Mouse (Mus musculus): Measurements from ENCODE around the gene Csf2rb2. TPM values are rescaled to one million over a fixed set of nuclear protein-coding genes. Genes with fewer than 3 reads are reported as not detected.
"Not testable (repeated sequence)": the region's sequence is repeated elsewhere in the genome, so short reads cannot be mapped to it uniquely, and the experiment has no call there.

The Csf2rb2 gene
- polyA plus RNA-seq, 1 experiment from 2014 or later = 0.90 TPM

GRCm38 (mm10) chr15:78267441-78267840 is 38.1 kb downstream of the Csf2rb2 start:
- ATAC-seq (ENCODE audit: insufficient read depth, low FRiP score) = no peak
- WGBS = 73% methylated on average over 10 of the region's 10 CpGs
- H3K4me3 ChIP-seq (replicated peaks; ENCODE audit: low read length) = no peak overlapping the region

GRCm38 (mm10) chr15:78263286-78263685 is 42.2 kb downstream of the Csf2rb2 start:
- Histone ChIP-seq H3K4me1 (ENCODE audit: control insufficient read depth, insufficient read depth, low read length) (no peaks in the 10 kb centered on the region), H3K36me3 (ENCODE audit: control insufficient read depth, insufficient read depth, low read length) (no peaks in the 10 kb centered on the region), H3K27ac (ENCODE audit: low read length) (no peak overlapping the region), H3K4me2 (ENCODE audit: low read depth, low read length) (no peak overlapping the region), H3K27me3 (ENCODE audit: control insufficient read depth, insufficient read depth, low read length) (no peaks in the 10 kb centered on the region), H3K9ac (ENCODE audit: low read length) (no peak overlapping the region), H3K9me3 (replicated peaks; ENCODE audit: control insufficient read depth, low read length) (no peaks in the 10 kb centered on the region), H3K4me3 (replicated peaks; ENCODE audit: low read length) (no peak overlapping the region)
- no peak for ATAC-seq (ENCODE audit: insufficient read depth, low FRiP score)
- WGBS = 79% methylated on average over 3 of the region's 3 CpGs

More at GRCm38 (mm10) chr15:78267441-78267840, 38.1 kb downstream of the Csf2rb2 start:
- no peak overlapping the region for H3K4me2 ChIP-seq (ENCODE audit: low read depth, low read length)
- no peak overlapping the region for H3K9ac ChIP-seq (ENCODE audit: low read length)
- 0 out of 2 replicates have a peak, but pooled peaks cover 5% of the 10 kb centered on the region for H3K9me3 ChIP-seq (replicated peaks; ENCODE audit: control insufficient read depth, low read length)
- no peaks in the 10 kb centered on the region for H3K36me3 ChIP-seq (ENCODE audit: control insufficient read depth, insufficient read depth, low read length)
- no peaks in the 10 kb centered on the region for H3K4me1 ChIP-seq (ENCODE audit: control insufficient read depth, insufficient read depth, low read length)
- no peaks in the 10 kb centered on the region for H3K27me3 ChIP-seq (ENCODE audit: control insufficient read depth, insufficient read depth, low read length)
- no peak overlapping the region for H3K27ac ChIP-seq (ENCODE audit: low read length)

- H3K4me1 ChIP-seq (ENCODE audit: control insufficient read depth, insufficient read depth, low read length) = no peaks in the 10 kb centered on the region
- no peak for ATAC-seq (ENCODE audit: insufficient read depth, low FRiP score)
- 57% methylated on average over 13 of the region's 13 CpGs for WGBS
Measured at GRCm38 (mm10) chr15:78260668-78261333, 44.7 kb downstream of the Csf2rb2 start.

GRCm38 (mm10) chr15:78258246-78258865 is 47.2 kb downstream of the Csf2rb2 start:
- Histone ChIP-seq H3K27ac (ENCODE audit: low read length) (no peak overlapping the region), H3K9me3 (replicated peaks; ENCODE audit: control insufficient read depth, low read length) (no peaks in the 10 kb centered on the region), H3K36me3 (ENCODE audit: control insufficient read depth, insufficient read depth, low read length) (no peaks in the 10 kb centered on the region), H3K4me1 (ENCODE audit: control insufficient read depth, insufficient read depth, low read length) (no peaks in the 10 kb centered on the region), H3K9ac (ENCODE audit: low read length) (no peak overlapping the region), H3K4me3 (replicated peaks; ENCODE audit: low read length) (no peak overlapping the region), H3K27me3 (ENCODE audit: control insufficient read depth, insufficient read depth, low read length) (no peaks in the 10 kb centered on the region; the same call in 1 of the 2 replicates), H3K4me2 (ENCODE audit: low read depth, low read length) (no peak overlapping the region)
- no peak for ATAC-seq (ENCODE audit: insufficient read depth, low FRiP score)
- 74% methylated on average over 10 of the region's 10 CpGs for whole genome bisulfite sequencing

More at GRCm38 (mm10) chr15:78260668-78261333, 44.7 kb downstream of the Csf2rb2 start:
- no peak overlapping the region for H3K4me2 ChIP-seq (ENCODE audit: low read depth, low read length)
- H3K9me3 ChIP-seq (replicated peaks; ENCODE audit: control insufficient read depth, low read length) = no peaks in the 10 kb centered on the region
- H3K27me3 ChIP-seq (ENCODE audit: control insufficient read depth, insufficient read depth, low read length) = no peaks in the 10 kb centered on the region
- no peak overlapping the region for H3K4me3 ChIP-seq (replicated peaks; ENCODE audit: low read length)
- no peak overlapping the region for H3K9ac ChIP-seq (ENCODE audit: low read length)
- no peak overlapping the region for H3K27ac ChIP-seq (ENCODE audit: low read length)
- no peaks in the 10 kb centered on the region for H3K36me3 ChIP-seq (ENCODE audit: control insufficient read depth, insufficient read depth, low read length)

GRCm38 (mm10) chr15:78257326-78258050 is 48.0 kb downstream of the Csf2rb2 start:
- no peaks in the 10 kb centered on the region; the same call in 1 of the 2 replicates for H3K27me3 ChIP-seq (ENCODE audit: control insufficient read depth, insufficient read depth, low read length)
- H3K9ac ChIP-seq (ENCODE audit: low read length) = no peak overlapping the region
- H3K4me1 ChIP-seq (ENCODE audit: control insufficient read depth, insufficient read depth, low read length) = no peaks in the 10 kb centered on the region
- peak; percentile 35; the same call in 1 of the 2 replicates for ATAC-seq (ENCODE audit: insufficient read depth, low FRiP score)
- no peak overlapping the region for H3K4me2 ChIP-seq (ENCODE audit: low read depth, low read length)
- H3K36me3 ChIP-seq (ENCODE audit: control insufficient read depth, insufficient read depth, low read length) = no peaks in the 10 kb centered on the region
- no peak overlapping the region for H3K4me3 ChIP-seq (replicated peaks; ENCODE audit: low read length)
- H3K9me3 ChIP-seq (replicated peaks; ENCODE audit: control insufficient read depth, low read length) = no peaks in the 10 kb centered on the region
- H3K27ac ChIP-seq (ENCODE audit: low read length) = no peak overlapping the region
- 30% methylated on average over 7 of the region's 7 CpGs for WGBS

GRCm38 (mm10) chr15:78256602-78257259 is 48.8 kb downstream of the Csf2rb2 start:
- not testable (repeated sequence) for H3K27me3 ChIP-seq (ENCODE audit: control insufficient read depth, insufficient read depth, low read length); H3K36me3 ChIP-seq (ENCODE audit: control insufficient read depth, insufficient read depth, low read length); H3K4me2 ChIP-seq (ENCODE audit: low read depth, low read length); H3K9me3 ChIP-seq (replicated peaks; ENCODE audit: control insufficient read depth, low read length); ATAC-seq (ENCODE audit: insufficient read depth, low FRiP score); H3K9ac ChIP-seq (ENCODE audit: low read length); H3K4me3 ChIP-seq (replicated peaks; ENCODE audit: low read length); H3K27ac ChIP-seq (ENCODE audit: low read length); H3K4me1 ChIP-seq (ENCODE audit: control insufficient read depth, insufficient read depth, low read length)

- no peak for ATAC-seq (ENCODE audit: insufficient read depth, low FRiP score)
- no peak overlapping the region for H3K27ac ChIP-seq (ENCODE audit: low read length)
- no peaks in the 10 kb centered on the region for H3K36me3 ChIP-seq (ENCODE audit: control insufficient read depth, insufficient read depth, low read length)
- H3K4me3 ChIP-seq (replicated peaks; ENCODE audit: low read length) = no peak overlapping the region
- H3K4me2 ChIP-seq (ENCODE audit: low read depth, low read length) = no peak overlapping the region
- no peaks in the 10 kb centered on the region for H3K9me3 ChIP-seq (replicated peaks; ENCODE audit: control insufficient read depth, low read length)
- no peaks in the 10 kb centered on the region; the same call in 1 of the 2 replicates for H3K27me3 ChIP-seq (ENCODE audit: control insufficient read depth, insufficient read depth, low read length)
- WGBS = 18% methylated on average over 20 of the region's 20 CpGs
- no peaks in the 10 kb centered on the region for H3K4me1 ChIP-seq (ENCODE audit: control insufficient read depth, insufficient read depth, low read length)
- H3K9ac ChIP-seq (ENCODE audit: low read length) = no peak overlapping the region; the same call in 1 of the 2 replicates
Measured at GRCm38 (mm10) chr15:78254751-78255150, 50.8 kb downstream of the Csf2rb2 start.

GRCm38 (mm10) chr15:78248410-78248809 is 57.1 kb downstream of the Csf2rb2 start:
- Histone ChIP-seq H3K27me3 (ENCODE audit: control insufficient read depth, insufficient read depth, low read length) (no peaks in the 10 kb centered on the region), H3K9ac (ENCODE audit: low read length) (no peak overlapping the region), H3K9me3 (replicated peaks; ENCODE audit: control insufficient read depth, low read length) (no peaks in the 10 kb centered on the region), H3K4me3 (replicated peaks; ENCODE audit: low read length) (no peak overlapping the region), H3K36me3 (ENCODE audit: control insufficient read depth, insufficient read depth, low read length) (no peaks in the 10 kb centered on the region), H3K4me1 (ENCODE audit: control insufficient read depth, insufficient read depth, low read length) (no peaks in the 10 kb centered on the region), H3K27ac (ENCODE audit: low read length) (no peak overlapping the region), H3K4me2 (ENCODE audit: low read depth, low read length) (no peak overlapping the region)
- 46% methylated on average over 3 of the region's 3 CpGs for WGBS
- no peak for ATAC-seq (ENCODE audit: insufficient read depth, low FRiP score)

Measured in stomach, embryonic 16.5 days (tissue).